Mouse (Mus musculus) CH12.LX (cell line): ENCODE data around the gene Whrn. TPM values are rescaled to one million over a fixed set of nuclear protein-coding genes. Genes with fewer than 3 reads are reported as not detected.

Experiments
- DNase-seq: peaks from one replicate; pipeline ENCODE4 v3.0.0-alpha.2; 2013; ENCODE audit errors: extremely low read depth
- H3K27ac ChIP-seq: 2 replicates; pipeline ENCODE4 v1.5.1; 2012; ENCODE audit warnings: low read depth, mild to moderate bottlenecking, control low read depth, moderate library complexity; ENCODE audit not compliant: insufficient read depth
- H3K27me3 ChIP-seq: replicated peaks from 2 replicates; pipeline ENCODE3; 2012; ENCODE audit warnings: inconsistent platforms
- H3K36me3 ChIP-seq, 2 experiments: replicated peaks in 1 of 2; 2 replicates each; pipeline versions ENCODE3 to v1.6.1; 2012; ENCODE audit warnings: inconsistent platforms in 1 of 2, low read length in 1 of 2, mild to moderate bottlenecking in 1 of 2, mixed read lengths in 1 of 2, moderate library complexity in 1 of 2; ENCODE audit not compliant: control insufficient read depth in 1 of 2, insufficient read depth in 1 of 2
- H3K4me1 ChIP-seq, 2 experiments: 2 replicates each; pipeline ENCODE4 v1.6.1; 2012; ENCODE audit warnings: inconsistent platforms in 1 of 2, moderate library complexity in 1 of 2; ENCODE audit not compliant: insufficient read depth in 2 of 2, control insufficient read depth in 1 of 2
- H3K4me2 ChIP-seq: 2 replicates; pipeline ENCODE4 v1.6.1; 2012; ENCODE audit warnings: low read depth, mild to moderate bottlenecking, control low read depth; ENCODE audit not compliant: poor library complexity, insufficient read depth, severe bottlenecking
- H3K4me3 ChIP-seq, 3 experiments: fragments of 150-350 bp in 1 of 3; sonication (generic) in 1 of 3; replicated peaks in 1 of 3; 2 replicates each; pipeline versions ENCODE3 to v1.5.1; 2011 to 2012; ENCODE audit warnings: low read depth in 2 of 3, low read length in 2 of 3, mild to moderate bottlenecking in 2 of 3, moderate library complexity in 2 of 3, control low read depth in 1 of 3, improper control_type of control experiment in 1 of 3, inconsistent platforms in 1 of 3, mixed read lengths in 1 of 3; ENCODE audit not compliant: poor library complexity in 1 of 3
- H3K79me2 ChIP-seq: replicated peaks from 2 replicates; pipeline ENCODE4 v1.6.1; 2012; ENCODE audit warnings: mild to moderate bottlenecking, moderate library complexity; ENCODE audit not compliant: control insufficient read depth, poor library complexity, insufficient read depth, severe bottlenecking; ENCODE audit errors: extremely low read depth
- H3K9ac ChIP-seq: 2 replicates; pipeline ENCODE4 v1.6.1; 2012; ENCODE audit warnings: low read depth, mild to moderate bottlenecking, control low read depth, moderate library complexity; ENCODE audit not compliant: insufficient read depth
- H3K9me3 ChIP-seq: replicated peaks from 2 replicates; pipeline ENCODE3; 2012; ENCODE audit warnings: low read length, inconsistent platforms, mixed read lengths
- BHLHE40 ChIP-seq: IDR thresholded peaks from 2 replicates; pipeline ENCODE4 v1.6.1; 2011; ENCODE audit warnings: mild to moderate bottlenecking, low read depth, low read length, improper control_type of control experiment
- CHD2 ChIP-seq: IDR thresholded peaks from 2 replicates; pipeline ENCODE4 v1.6.1; 2011; ENCODE audit warnings: low read length, improper control_type of control experiment
- E2F4 ChIP-seq: IDR thresholded peaks from 2 replicates; pipeline ENCODE4 v1.6.1; 2011; ENCODE audit warnings: low read depth, low read length, improper control_type of control experiment; ENCODE audit not compliant: insufficient replicate concordance
- ELF1 ChIP-seq: IDR thresholded peaks from 2 replicates; pipeline ENCODE4 v1.6.1; 2014; ENCODE audit warnings: low read depth, mild to moderate bottlenecking, inconsistent platforms, low read length, improper control_type of control experiment
- EP300 ChIP-seq: IDR thresholded peaks from 2 replicates; pipeline ENCODE4 v1.6.1; 2011; ENCODE audit warnings: low read length, improper control_type of control experiment
- ETS1 ChIP-seq: conservative IDR thresholded peaks from 2 replicates; pipeline ENCODE4 v1.6.1; 2012; ENCODE audit warnings: low read depth, mild to moderate bottlenecking, inconsistent platforms, low read length, improper control_type of control experiment, moderate library complexity
- IRF4 ChIP-seq: IDR thresholded peaks from 2 replicates; pipeline ENCODE4 v1.6.1; 2014; ENCODE audit warnings: low read depth, mild to moderate bottlenecking, inconsistent platforms, low read length, improper control_type of control experiment
- JUN ChIP-seq: IDR thresholded peaks from 2 replicates; pipeline ENCODE4 v1.6.1; 2011; ENCODE audit warnings: low read depth, mild to moderate bottlenecking, low read length, improper control_type of control experiment, moderate library complexity; ENCODE audit not compliant: insufficient read depth
- JUND ChIP-seq: conservative IDR thresholded peaks from 2 replicates; pipeline ENCODE4 v1.6.1; 2011; ENCODE audit warnings: low read depth, low read length, improper control_type of control experiment
- KAT2A ChIP-seq: IDR thresholded peaks from 2 replicates; pipeline ENCODE4 v1.6.1; 2012; ENCODE audit warnings: low read length, improper control_type of control experiment, inconsistent platforms; ENCODE audit not compliant: insufficient replicate concordance
- MAFK ChIP-seq: IDR thresholded peaks from 2 replicates; pipeline ENCODE4 v1.6.1; 2011; ENCODE audit warnings: low read length, improper control_type of control experiment; ENCODE audit not compliant: insufficient replicate concordance
- MAZ ChIP-seq: IDR thresholded peaks from 2 replicates; pipeline ENCODE4 v1.6.1; 2012; ENCODE audit warnings: low read depth, mild to moderate bottlenecking, inconsistent platforms, low read length, improper control_type of control experiment, moderate library complexity
- MXI1 ChIP-seq: IDR thresholded peaks from 2 replicates; pipeline ENCODE4 v1.6.1; 2011; ENCODE audit warnings: mild to moderate bottlenecking, low read depth, low read length, improper control_type of control experiment
- MYC ChIP-seq: IDR thresholded peaks from 2 replicates; pipeline ENCODE4 v1.6.1; 2011; ENCODE audit warnings: low read depth, mild to moderate bottlenecking, improper control_type of control experiment, low read length
- NELFE ChIP-seq: IDR thresholded peaks from 2 replicates; pipeline ENCODE4 v1.6.1; 2011; ENCODE audit warnings: low read depth, low read length, improper control_type of control experiment
- NRF1 ChIP-seq: IDR thresholded peaks from 2 replicates; pipeline ENCODE4 v1.6.1; 2014; ENCODE audit warnings: low read depth, mild to moderate bottlenecking, inconsistent platforms, low read length, improper control_type of control experiment, moderate library complexity
- PAX5 ChIP-seq: IDR thresholded peaks from 2 replicates; pipeline ENCODE4 v1.6.1; 2012; ENCODE audit warnings: low read length, inconsistent platforms, mixed read lengths
- POLR2A ChIP-seq: IDR thresholded peaks from 2 replicates; pipeline ENCODE4 v1.6.1; 2011; ENCODE audit warnings: low read depth, mild to moderate bottlenecking, improper control_type of control experiment, low read length
- SIN3A ChIP-seq: IDR thresholded peaks from 2 replicates; pipeline ENCODE4 v1.6.1; 2012; ENCODE audit warnings: low read length, improper control_type of control experiment, inconsistent platforms
- SMC3 ChIP-seq: IDR thresholded peaks from 2 replicates; pipeline ENCODE4 v1.6.1; 2011; ENCODE audit warnings: low read depth, low read length, improper control_type of control experiment
- TBP ChIP-seq: conservative IDR thresholded peaks from 2 replicates; pipeline ENCODE4 v1.6.1; 2011; ENCODE audit warnings: low read depth, low read length, improper control_type of control experiment
- TCF12 ChIP-seq: IDR thresholded peaks from 2 replicates; pipeline ENCODE4 v1.6.1; 2014; ENCODE audit warnings: low read depth, mild to moderate bottlenecking, inconsistent platforms, low read length, improper control_type of control experiment
- USF1 ChIP-seq: IDR thresholded peaks from 2 replicates; pipeline ENCODE4 v1.6.1; 2014; ENCODE audit warnings: low read depth, mild to moderate bottlenecking, inconsistent platforms, low read length, improper control_type of control experiment
- USF2 ChIP-seq: conservative IDR thresholded peaks from 2 replicates; pipeline ENCODE4 v1.6.1; 2011; ENCODE audit warnings: low read depth, low read length, improper control_type of control experiment
- ZKSCAN1 ChIP-seq: IDR thresholded peaks from 2 replicates; pipeline ENCODE4 v1.6.1; 2012; ENCODE audit warnings: low read depth, inconsistent platforms, low read length, improper control_type of control experiment, borderline replicate concordance
- ZMIZ1 ChIP-seq: IDR thresholded peaks from 2 replicates; pipeline ENCODE4 v1.6.1; 2012; ENCODE audit warnings: low read depth, mild to moderate bottlenecking, inconsistent platforms, low read length, improper control_type of control experiment
- ZNF384 ChIP-seq: IDR thresholded peaks from 2 replicates; pipeline ENCODE4 v1.6.1; 2012; ENCODE audit warnings: low read depth, low read length, improper control_type of control experiment, inconsistent platforms
- dilution Hi-C: fragments of 300-500 bp; cut with MboI; formaldehyde crosslinking; loops from 2 replicates; pipeline ENCODE4 v1.14.3; 2020; ENCODE audit warnings: low sequenced_read_pairs; ENCODE audit not compliant: extremely low pct_unique_long_range_greater_than_20kb, extremely low pct_ligation_motif_present
- in situ Hi-C: fragments of 300-500 bp; cut with MboI; formaldehyde crosslinking; loops from 3 replicates; pipeline ENCODE4 v1.14.3; 2019; ENCODE audit warnings: low sequenced_read_pairs, low pct_ligation_motif_present, low pct_unique_long_range_greater_than_20kb, mixed read lengths
- polyA plus RNA-seq: library from polyadenylated mRNA; unstranded; fragments of >175 nt; gene quantifications from 2 replicates; pipeline ENCODE4 v1.2.1, GENCODE M21; 2012; ENCODE audit warnings: low read depth; ENCODE audit not compliant: insufficient read length
- total RNA-seq, 2 experiments: library from RNA; depleted of rRNA; stranded (reverse); fragments of 300-350 nt in 1 of 2; fragments of >200 nt in 1 of 2; gene quantifications; 2 replicates each; pipeline ENCODE4 v1.2.3; 2012 to 2014

Whrn gene
- total and polyA plus RNA-seq, 3 experiments = 0.99 to 9.4 (median 4.5) TPM

GRCm38 (mm10) chr4:63444362-63445066, 51.3 kb downstream of the Whrn start:
- H3K36me3 ChIP-seq = peaks cover 0 to 20% of the 10 kb centered on the region in 2 experiments
- H3K4me2 ChIP-seq = no peak overlapping the region
- no peaks in the 10 kb centered on the region for H3K27me3 ChIP-seq
- dilution Hi-C loops = no loop called here
- no peak overlapping the region for H3K9ac ChIP-seq
- TF ChIP-seq JUND (no peak), MAZ (no peak), USF1 (no peak), ETS1 (no peak), ZKSCAN1 (no peak), PAX5 (no peak), POLR2A (no peak), USF2 (no peak), NRF1 (no peak), TCF12 (no peak), MYC (no peak), SMC3 (no peak), SIN3A (no peak), ZMIZ1 (no peak)
- H3K27ac ChIP-seq = no peak overlapping the region
- H3K4me1 ChIP-seq = peaks cover 0 to 34% of the 10 kb centered on the region in 2 experiments; a peak in 3 of 4 replicates
- peaks cover 12% of the 10 kb centered on the region for H3K9me3 ChIP-seq
- in situ Hi-C loops = no loop called here
- H3K4me3 ChIP-seq = no peak overlapping the region
- no peak for DNase-seq
- H3K79me2 ChIP-seq = no peaks in the 10 kb centered on the region

DNA sequence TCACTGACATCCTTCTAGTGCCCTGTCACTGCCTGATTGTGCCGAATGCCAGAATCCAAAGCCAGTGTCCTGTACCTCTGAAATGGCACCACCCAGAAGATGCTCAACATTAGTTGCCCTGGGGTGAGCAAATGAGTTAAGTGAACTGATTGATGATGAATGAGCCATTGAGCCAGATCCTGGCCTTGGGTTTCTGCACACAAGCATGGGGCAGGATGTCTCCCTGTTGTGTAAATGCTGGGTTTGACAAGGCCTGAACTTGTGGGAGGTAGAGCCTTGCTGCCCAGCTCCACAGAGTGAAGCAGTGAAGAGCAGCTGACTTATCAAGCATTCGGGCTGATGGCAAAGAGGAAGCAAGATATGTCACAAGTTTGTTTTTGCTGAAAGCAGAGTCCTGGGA, 52.7 kb downstream of the Whrn start:
- no peak overlapping the region for H3K9ac ChIP-seq
- H3K27ac ChIP-seq = no peak overlapping the region
- in situ Hi-C loops (no loop called here), dilution Hi-C loops (no loop called here)
- H3K27me3 ChIP-seq = no peaks in the 10 kb centered on the region
- H3K4me2 ChIP-seq = no peak overlapping the region
- H3K4me3 ChIP-seq = no peak overlapping the region
- no peaks in the 10 kb centered on the region for H3K79me2 ChIP-seq
- peaks cover 0 to 34% of the 10 kb centered on the region in 2 experiments; a peak in 3 of 4 replicates for H3K4me1 ChIP-seq
- peaks cover 0 to 18% of the 10 kb centered on the region in 2 experiments for H3K36me3 ChIP-seq
- TF ChIP-seq TCF12 = no peak
- TF ChIP-seq USF2 = no peak
- no peak for TF ChIP-seq E2F4
- TF ChIP-seq MAFK = no peak
- no peak for TF ChIP-seq CHD2
- no peak for TF ChIP-seq ZNF384
- no peak for TF ChIP-seq ELF1
- no peak for TF ChIP-seq POLR2A
- TF ChIP-seq EP300 = no peak
- no peak for TF ChIP-seq NRF1
- TF ChIP-seq TBP = no peak
- TF ChIP-seq IRF4 = no peak
- no peak for TF ChIP-seq JUND
- no peak for TF ChIP-seq JUN
- no peak for TF ChIP-seq BHLHE40
- no peak for TF ChIP-seq KAT2A
- no peak for TF ChIP-seq SMC3
- no peak for TF ChIP-seq MXI1
- no peak for TF ChIP-seq NELFE
- no peak for TF ChIP-seq SIN3A
- no peak for DNase-seq
- peaks cover 9% of the 10 kb centered on the region for H3K9me3 ChIP-seq
